Mouse (Mus musculus): ENCODE measurements around the gene Syce3.
"Not testable (repeated sequence)": the region's sequence is repeated elsewhere in the genome, so short reads cannot be mapped to it uniquely, and the experiment has no call there.

Gene Syce3

DNA sequence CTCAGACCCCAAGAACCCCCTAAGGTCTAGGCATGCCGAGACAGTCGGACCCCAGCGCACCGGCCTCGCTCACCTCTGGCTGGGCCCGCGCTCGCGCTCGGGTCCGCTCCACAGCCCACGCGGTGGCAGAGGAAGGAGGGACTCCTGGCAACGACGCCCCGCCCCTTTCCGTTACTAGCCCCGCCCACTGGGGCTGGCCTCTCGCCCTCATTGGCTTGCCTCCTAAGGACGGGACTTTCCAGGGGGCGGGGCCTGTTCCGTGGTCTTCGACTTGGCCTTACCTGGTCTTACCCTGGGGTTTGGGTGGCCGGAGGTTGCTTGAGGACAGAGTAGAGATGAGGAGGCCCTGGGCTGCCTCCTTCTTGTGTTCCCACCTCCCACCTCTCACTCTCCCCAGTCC, at the start of gene Syce3:
TSS of gene Syce3 (minus strand) at position 386 of the 400 bp plus-strand sequence.
- DNase-seq (ENCODE audit: low spot score in 2 of 2) = no peak

DNA sequence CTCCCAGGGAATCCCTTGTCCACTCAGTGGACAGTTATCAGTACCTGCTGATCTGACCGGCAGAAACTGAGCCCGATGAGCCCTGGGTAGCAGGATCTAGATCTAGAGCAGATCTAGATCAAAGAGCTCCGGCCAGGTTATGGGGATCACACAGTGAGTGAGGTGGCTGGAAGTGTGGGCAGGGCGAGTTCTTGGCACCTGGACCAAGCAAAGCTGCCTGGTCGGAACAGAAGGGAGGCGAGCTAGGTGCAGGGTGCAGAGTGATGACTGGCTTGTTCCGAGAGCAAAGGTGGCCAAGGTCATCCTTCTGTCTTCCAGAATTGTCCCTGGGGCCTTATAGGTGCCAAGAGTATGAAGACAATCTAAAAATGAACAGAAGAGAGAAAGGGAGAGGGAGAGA, 49.5 kb upstream of the Syce3 start:
- DNase-seq (ENCODE audit: low spot score in 2 of 2) = no peak

DNA sequence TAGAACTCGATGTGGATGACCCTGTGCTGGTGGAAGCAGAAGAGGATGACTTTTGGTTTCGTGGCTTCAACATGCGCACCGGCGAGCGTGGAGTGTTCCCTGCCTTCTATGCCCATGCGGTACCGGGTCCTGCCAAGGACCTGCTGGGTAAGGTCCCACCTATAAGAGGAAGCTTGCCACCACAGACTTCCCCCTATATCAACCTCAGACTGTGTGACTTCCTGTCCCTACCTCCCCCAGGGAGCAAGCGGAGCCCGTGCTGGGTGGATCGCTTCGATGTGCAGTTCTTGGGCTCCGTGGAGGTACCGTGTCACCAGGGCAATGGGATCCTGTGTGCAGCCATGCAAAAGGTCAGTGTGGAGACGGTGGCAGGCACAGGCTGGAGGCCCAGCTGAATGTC, 48.6 kb upstream of the Syce3 start:
- no peak for DNase-seq (ENCODE audit: low spot score in 2 of 2)

DNA sequence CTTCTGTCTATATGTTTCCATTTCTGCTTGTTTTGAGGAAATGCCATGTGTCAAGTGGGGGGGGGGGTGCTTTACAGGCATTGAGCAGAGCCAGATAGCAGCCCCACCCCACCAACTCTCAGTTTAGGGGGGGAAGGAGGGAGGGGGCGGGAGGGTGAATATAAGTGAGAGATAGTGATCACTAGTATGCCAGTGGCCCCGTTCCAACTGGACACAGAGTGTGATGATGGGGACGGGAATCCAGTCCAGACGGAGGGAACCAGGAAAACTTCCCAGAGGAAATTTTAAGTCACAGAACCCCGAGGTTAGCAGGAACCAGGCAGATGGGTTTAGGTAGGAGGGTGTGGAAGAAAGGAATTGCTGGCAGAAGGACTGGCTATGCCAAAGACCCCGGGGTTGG, 45.3 kb upstream of the Syce3 start:
- no peak for DNase-seq (ENCODE audit: low spot score in 2 of 2)

DNA sequence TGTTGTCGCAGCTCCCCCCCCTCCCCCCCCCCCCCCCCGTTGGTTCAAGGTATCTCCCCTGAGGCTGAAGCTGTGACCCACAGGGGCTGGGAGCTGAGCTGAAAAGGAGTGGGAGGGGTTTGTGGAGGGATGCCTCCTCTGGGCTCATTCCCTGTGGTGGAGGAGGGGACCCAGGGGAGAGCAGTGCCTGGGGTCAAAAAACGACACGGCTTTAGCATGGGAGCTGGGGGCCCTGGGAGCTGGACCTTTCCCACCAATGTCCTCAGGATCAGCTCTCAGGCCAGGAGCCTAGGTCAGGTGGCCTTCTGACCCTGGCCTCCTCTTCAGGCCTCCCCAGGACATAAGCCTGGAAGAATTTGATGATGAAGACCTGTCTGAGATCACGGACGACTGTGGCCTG, 44.6 kb upstream of the Syce3 start:
- DNase-seq (ENCODE audit: low spot score in 2 of 2) = no peak

DNA sequence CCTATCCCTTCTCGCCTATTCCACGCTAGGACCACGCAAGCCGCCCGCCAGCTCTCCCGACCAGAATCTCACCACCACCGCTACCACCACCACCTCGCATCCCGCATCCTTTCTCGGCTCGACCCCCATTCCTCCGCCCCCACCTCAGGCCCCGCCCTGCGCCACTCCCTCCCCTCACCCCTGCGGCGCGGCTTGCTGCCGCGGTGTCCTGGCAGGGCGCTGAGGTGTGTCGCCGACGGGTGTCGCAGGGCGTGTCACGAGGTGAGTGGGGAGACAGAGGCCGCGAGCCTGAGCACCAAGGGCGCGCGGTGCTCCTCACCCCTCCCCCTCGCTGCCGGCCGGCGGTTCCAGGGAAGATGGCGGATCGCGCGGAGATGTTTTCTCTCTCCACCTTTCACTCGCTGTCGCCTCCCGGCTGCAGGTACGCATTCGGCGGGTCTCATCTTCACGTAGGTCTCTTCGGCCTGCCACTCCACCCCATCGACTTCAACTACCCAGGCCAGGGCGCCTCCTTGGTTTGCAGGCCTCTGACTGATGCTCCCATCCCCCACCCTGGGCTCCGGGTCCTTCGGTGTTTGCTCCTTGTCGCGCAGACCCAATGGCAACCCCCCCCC, 43.7 kb upstream of the Syce3 start, which contains the start of gene Mapk8ip2:
TSS of gene Mapk8ip2 (plus strand) at position 49 of the 614 bp plus-strand sequence.
- DNase-seq (ENCODE audit: low spot score in 2 of 2) = no peak

DNA sequence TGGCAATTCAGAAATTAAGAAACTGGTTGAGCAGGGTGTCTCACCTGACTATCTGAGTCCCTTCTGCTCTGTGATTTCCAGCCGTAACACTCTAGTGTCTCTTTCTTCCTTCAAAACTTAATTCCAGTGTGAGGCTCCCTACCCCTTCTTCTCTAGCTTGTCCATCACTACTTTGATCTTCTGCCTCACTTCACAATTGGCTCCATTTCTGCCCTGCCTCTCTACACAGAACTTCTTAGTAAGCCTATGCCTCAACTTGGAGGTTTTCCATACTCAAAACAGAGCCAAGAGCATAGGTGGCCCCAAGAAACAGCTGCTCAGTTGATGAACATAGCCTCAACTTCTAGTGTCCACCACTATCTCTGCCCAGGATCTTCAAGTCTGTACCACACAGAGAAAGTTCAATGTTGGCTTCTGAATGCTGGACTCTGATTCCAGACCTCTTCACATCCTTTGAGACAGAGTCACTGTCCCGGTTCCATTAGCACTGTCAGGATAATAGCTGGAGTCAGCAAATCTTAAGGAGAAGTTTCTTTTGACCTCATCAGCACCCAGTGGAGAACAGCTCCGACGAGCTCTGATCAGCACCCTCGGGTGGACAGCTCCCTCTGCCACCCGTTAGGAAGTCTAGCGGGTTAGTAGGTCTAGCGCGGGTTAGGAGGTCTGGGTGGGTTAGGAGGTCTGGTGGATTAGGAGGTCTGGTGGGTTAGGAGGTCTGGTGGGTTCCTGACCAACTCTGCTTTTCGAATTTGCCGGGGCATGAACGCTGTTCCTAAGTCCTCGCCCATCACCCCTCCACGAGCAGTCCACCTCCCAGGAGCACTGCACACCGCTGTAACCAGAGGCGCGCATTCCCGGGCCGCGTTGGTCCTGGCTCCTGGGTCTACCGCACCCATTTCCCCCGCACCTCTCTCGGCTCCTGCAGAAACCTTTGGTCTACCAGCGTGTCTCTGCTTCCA, 42.9 kb upstream of the Syce3 start:
- DNase-seq (ENCODE audit: low spot score in 2 of 2) = peak in 1 of 2 experiments; percentile 43

DNA sequence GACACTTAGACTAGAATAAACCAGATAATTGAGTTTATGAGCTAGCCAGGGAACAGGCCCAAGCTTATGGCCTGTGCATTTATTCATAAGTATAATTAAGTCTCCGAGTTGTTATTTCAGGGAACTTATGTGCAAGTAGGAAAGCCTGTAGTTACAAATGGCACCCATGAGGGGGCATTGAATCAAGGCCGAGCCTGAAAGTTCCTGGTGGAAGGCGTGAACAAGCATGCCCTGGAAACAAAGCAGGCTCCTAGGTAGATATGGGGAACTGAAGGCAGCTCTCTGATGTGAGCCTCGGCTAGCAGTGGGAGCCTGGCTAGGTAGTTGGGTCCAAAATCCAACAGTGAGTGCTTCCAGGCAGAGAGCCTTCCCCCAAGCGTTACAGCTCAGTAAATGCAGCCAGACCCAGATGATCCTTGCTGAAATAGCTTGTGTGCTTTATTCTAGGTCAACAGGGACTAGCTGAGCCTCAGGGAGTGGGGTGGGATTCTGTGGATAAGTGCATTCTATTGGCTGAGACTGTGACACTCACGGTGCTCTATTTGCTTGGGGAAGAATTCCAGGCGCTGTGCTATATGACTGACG, 32.3 kb upstream of the Syce3 start:
- no peak for DNase-seq (ENCODE audit: low spot score in 2 of 2)

DNA sequence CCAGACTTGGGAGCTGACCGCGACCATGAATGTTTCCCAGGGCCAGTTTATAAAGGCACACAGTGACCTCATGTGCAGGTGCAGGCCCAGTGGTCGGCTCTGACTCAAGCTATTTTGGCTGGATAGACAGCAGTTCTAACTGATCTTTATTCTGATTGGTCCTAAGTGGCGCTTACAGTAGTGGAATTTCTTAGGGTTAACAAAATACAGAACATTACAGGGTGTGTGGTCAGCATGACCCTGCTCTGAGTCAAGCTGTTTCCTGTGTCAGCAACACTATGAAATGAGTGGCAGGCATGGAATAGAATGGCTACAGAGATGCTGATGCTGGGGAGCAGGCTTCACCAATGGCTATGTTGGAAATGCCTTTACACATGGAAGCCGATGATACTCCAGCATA, 25.6 kb upstream of the Syce3 start:
- DNase-seq (ENCODE audit: low spot score in 2 of 2) = no peak

DNA sequence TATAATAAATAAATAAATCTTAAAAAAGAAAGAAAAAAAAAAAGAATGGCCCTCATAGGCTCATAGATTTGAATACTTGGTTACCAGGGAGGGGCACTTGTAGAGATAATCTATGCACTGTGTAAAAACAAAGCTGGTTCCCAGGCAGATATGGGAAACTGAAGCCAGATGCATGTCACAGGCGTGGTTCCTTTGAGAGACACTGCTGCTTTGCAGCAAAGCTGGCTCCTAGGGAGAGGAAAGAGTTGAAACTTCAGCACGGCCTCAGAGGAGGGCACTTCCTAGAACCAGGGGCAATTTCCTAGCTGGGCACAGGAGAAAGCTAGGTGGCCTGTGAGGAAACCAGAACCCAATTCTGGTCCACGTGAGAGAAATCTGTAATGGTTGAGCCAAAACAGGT, 23.8 kb upstream of the Syce3 start:
- DNase-seq (ENCODE audit: low spot score in 2 of 2) = no peak

DNA sequence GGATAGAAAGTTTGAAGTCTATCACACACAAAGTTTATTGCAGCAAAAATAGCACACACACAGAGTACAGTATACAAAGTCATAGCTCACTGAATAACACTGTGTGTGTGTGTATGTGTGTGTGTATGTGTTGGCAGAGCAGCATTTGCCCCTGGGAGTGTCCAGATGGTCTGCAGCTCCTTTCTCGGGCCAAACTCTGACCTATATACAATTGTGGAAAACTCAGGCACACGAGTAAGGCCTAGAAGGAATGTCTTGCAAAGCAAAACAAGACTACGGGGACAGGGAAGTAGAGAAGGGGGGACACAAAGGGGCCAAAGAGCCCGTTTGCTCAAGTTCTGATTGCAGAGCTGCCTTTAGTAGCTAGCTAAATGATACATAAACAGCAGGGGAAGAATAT, 22.6 kb upstream of the Syce3 start:
- no peak for DNase-seq (ENCODE audit: low spot score in 2 of 2)

DNA sequence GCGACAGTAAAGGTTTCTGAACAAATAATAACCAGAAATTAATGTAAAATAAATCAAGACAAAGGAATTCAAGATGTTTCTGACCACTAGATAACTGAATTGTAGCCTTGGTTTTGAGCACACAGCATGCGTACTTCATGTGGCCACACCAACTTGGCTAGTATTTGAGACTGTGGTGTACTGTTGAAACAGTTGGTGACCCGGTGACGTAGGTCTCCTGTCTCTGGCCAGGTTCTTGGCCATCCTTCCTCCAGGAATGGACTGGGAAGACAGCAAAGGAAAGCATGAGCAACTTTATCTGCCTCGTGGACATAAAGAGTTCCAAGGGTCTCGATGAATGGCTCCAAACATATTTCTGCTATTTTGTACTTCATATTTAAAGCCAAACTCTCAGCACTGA, 21.5 kb upstream of the Syce3 start:
- no peak for DNase-seq (ENCODE audit: low spot score in 2 of 2)

DNA sequence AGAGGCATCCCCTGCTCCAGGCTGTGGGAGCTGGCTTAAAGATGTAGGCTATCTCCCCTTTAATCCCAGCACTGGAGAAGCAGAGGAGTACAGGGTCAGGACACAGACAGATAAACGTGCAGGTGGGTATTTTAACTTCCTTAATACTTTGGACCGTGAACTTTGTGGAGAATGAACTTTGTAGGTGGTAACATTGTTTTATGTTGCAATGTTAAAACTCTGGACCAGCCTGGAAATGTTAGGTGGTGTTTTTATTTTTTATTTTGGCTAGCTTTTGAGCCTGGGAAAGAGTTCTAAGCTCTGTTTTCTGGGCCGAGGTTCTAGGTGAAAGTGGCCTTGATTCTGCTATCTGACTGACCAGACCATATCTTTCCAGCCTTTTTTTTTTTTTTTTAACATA, 21.0 kb upstream of the Syce3 start:
- no peak for DNase-seq (ENCODE audit: low spot score in 2 of 2)

DNA sequence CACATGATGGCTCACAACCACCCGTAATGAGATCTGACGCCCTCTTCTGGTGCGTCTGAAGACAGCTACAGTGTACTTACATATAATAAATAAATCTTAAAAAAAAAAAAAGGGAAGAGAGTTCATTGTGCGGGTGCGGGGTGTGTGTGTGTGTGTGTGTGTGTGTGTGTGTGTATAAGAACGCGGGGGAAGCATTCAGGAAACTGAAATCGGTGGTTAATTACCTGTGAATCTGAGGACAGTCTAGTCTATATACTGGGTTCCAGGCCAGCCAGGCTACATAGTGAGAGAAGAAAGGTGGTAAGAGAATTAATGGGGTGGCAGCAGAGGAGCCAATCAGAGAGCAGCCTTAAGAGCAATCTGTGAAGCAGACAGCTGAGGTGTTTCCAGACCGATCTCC, 20.5 kb upstream of the Syce3 start:
- DNase-seq (ENCODE audit: low spot score in 2 of 2) = not testable (repeated sequence)

DNA sequence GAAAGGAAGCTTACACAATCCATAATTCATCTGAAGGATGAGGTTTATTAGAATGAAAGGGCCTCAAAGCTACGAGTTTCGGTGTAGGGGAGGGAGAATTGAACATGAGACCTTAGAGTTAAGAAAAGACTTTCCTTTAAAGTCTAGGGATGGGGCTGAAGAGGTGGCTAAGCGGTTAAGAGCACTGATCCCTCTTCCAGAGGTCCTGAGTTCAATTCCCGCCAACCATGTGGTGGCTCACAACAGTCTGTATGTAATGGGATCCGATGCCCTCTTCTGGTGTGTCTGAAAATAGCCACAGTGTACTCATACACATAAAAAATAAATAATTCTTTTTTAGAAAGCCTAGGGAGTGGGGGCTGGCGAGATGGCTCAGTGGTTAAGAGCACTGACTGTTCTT, 20.0 kb upstream of the Syce3 start:
- DNase-seq (ENCODE audit: low spot score in 2 of 2) = no peak

DNA sequence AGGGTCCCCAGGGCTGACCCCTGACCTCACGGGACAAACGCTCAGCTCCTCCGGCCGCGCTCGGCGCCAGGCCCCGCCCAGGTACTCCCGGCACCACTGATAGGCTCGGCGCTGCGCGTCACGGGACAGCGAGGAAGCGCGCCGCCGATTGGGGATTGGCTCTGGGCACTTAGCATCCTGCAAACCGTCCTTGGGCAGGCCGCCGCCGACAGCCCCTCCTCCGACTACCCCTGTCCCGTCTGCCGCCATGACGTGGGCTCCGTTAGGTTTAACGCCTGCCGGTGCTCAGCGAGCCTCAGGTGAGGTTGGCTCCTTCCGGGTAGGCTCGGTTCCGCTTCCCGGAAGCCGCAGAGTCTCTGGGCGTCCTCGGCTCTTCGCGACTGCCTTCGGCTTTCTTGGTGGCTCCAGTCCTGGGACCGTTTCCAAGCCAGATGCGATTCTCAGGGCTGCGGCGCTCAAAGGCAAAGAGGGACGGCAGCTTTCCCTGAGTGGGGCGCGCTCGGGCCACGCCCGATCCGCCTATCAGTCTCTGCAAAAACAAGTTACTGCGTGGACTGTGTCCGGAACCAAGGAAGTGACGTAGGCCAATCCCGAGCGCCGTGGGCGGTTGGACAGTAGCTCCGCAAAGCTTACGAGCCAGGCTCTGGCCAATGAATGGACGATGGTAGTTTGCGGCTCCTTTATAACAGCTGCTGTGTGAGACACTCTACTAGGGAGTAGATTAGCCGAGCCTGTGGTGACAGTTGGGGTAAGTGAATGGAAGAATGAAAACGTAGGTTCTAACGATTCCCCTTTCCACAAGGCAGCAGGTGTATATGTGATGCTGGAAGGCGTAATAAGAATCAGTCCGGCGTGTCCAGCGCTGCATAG, 19.3 kb upstream of the Syce3 start, which contains the start of the genes C730034F03Rik, Gm44502 and Chkb:
TSS of gene C730034F03Rik (plus strand) at position 238 of the 870 bp plus-strand sequence.
TSS of gene Gm44502 (minus strand) at position 345 of the 870 bp plus-strand sequence.
TSS of gene Chkb (minus strand) at position 557 of the 870 bp plus-strand sequence.
- DNase-seq (ENCODE audit: low spot score in 2 of 2) = peak; percentile 82 to 87

DNA sequence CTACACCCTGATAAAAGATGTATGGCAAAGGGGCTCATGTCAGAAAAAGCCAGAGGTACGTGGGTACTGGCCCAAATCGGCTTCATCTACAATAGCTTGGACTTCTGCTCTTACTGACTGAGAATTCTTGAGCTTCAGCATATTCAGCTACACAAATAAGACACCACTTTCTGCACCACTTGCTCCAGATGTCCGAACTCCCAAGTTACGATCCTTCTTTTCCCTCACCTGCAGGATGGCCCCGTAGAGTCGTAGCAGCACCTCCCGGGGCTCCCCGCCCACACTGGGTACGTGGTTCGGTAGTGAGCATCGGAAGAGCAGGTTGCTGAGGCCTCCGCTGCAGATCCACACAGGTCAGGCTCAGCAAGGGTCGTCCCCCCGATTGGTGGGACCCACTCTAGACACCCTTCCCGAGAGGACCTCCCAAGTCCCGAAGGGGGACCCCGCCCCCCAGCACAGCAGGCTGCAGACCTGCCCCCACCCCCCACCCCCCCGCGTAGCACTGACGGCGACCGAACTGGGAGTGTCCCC, 18.6 kb upstream of the Syce3 start:
- DNase-seq (ENCODE audit: low spot score in 2 of 2) = peak in 1 of 2 experiments; percentile 11

DNA sequence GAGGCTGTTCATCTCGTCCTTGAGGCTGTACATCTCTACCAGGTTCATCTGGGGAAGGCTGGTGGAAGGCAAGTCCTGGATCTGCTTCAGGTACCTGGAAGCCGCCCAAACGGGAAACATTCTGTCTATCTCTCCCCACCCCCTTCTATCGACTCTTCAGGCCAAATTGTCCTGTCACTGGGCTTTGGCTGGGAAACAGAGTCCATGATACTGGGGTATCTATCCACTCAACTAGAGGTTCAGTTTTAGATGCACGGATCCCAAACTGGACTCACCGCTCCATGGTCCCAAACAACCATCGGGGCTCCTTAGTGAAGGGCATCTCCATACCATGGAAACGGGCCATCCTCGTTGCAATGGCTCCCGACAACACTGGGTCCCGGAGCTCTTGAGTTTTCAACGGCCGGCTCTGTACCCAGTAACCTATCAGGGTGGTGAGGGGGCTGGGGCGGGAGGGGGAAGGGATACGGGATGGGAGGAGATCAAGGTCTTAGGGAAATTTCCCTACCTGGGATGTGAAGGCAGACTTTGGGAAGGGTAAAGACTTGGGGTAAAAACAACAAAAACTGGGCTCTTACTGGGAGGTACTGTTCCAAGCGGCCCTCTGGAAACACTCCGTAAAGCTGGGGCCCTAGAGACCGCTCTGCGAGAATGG, 18.0 kb upstream of the Syce3 start:
- no peak for DNase-seq (ENCODE audit: low spot score in 2 of 2)

DNA sequence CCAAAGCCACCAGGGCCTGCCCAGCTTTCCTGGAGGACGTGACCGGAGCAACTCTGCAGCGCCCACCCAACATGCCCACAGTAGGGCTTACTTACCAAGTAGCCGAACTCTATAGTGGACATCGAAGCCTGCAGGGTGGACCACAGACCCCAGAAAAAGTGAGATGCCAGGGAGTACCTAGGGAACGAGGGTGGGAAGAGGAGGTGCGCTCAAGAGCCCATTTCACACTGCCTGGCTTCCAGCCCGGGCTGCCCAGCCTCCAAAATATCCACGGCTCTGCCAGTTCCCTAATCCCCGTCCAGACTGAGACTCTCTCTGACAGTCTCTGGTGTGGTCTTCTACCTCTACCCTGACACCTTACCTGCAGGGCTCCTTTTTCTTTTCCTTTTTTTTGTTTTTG, 16.4 kb upstream of the Syce3 start:
- no peak for DNase-seq (ENCODE audit: low spot score in 2 of 2)

DNA sequence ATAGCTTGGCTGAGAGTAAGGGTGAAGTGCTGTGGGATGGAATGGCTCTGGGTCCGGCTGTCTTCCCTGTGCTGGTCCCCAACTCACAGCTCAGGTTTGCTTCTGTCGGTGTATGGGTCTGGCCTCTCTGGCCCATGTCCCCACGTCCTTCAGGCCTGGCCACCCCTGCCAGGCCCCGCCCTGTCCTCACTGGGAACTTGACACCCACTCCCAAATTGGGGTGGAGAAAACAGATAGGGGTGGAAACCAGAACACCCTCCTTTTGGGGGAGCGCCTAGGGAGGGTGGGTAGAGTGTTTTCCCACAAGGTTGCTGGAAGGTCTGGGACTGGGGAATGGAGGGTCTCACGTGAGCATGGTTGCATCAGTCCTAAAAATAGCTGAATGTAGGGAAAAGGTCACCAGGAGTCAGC, 15.4 kb upstream of the Syce3 start, which contains the start of gene Cpt1b:
TSS of gene Cpt1b (minus strand) at position 153 of the 411 bp plus-strand sequence.
- DNase-seq (ENCODE audit: low spot score in 2 of 2) = no peak

DNA sequence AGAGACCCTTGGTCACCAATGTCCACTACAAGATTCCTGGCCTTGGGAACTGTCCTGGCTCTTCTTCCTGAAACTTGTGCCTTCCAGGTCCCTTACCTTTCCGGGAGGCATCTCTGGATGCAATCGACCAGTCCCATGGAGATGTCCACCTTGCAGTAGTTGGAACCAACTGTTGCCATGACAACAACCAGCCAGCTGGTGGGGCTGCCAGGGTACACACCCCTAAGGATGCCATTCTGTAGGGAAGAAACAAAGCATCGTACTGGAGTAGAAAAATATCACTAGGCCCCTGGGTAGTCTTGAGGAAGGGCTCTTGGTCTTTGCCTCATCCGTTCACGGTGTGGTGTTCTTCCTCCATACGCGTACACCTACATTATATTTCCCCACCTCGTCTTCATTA, 14.3 kb upstream of the Syce3 start:
- DNase-seq (ENCODE audit: low spot score in 2 of 2) = no peak
